Mouse (Mus musculus): ENCODE results near the gene Ier5. TPM values are rescaled to one million over a fixed set of nuclear protein-coding genes. Genes with fewer than 3 reads are reported as not detected.
A peak's percentile ranks its signal among the peaks of the same experiment; 100 is the strongest.

Ier5 gene
- polyA plus RNA-seq, 1 experiment from 2014 or later: 7.1 TPM

GRCm38 (mm10) chr1:155059505-155059904 is 39.9 kb downstream of the Ier5 start:
- H3K27ac ChIP-seq: no peak overlapping the region
- H3K27me3 ChIP-seq: no peaks in the 10 kb centered on the region
- H3K4me1 ChIP-seq: peaks cover 40% of the 10 kb centered on the region
- 20% methylated on average over 14 of the region's 14 CpGs for WGBS
- H3K9ac ChIP-seq: no peak overlapping the region
- no peaks in the 10 kb centered on the region for H3K36me3 ChIP-seq
- H3K4me2 ChIP-seq: peak overlapping the region; percentile 31; the same call in 1 of the 2 replicates
- ATAC-seq (ENCODE audit: insufficient number of reproducible peaks, low FRiP score, low TSS enrichment, low read depth): no peak; the same call in 1 of the 2 replicates
- H3K9me3 ChIP-seq: no peaks in the 10 kb centered on the region
- H3K4me3 ChIP-seq: no peak overlapping the region

GRCm38 (mm10) chr1:155058099-155059012 is 41.1 kb downstream of the Ier5 start:
- Histone ChIP-seq H3K27me3 (no peaks in the 10 kb centered on the region), H3K36me3 (no peaks in the 10 kb centered on the region), H3K4me1 (peaks cover 47% of the 10 kb centered on the region), H3K4me3 (no peak overlapping the region), H3K9me3 (no peaks in the 10 kb centered on the region), H3K27ac (no peak overlapping the region; the same call in 1 of the 2 replicates), H3K4me2 (no peak overlapping the region), H3K9ac (no peak overlapping the region)
- WGBS: 60% methylated on average over 6 of the region's 6 CpGs
- no peak for ATAC-seq (ENCODE audit: insufficient number of reproducible peaks, low FRiP score, low TSS enrichment, low read depth)

GRCm38 (mm10) chr1:155056166-155056565 is 43.3 kb downstream of the Ier5 start:
- Histone ChIP-seq H3K4me3 (no peak overlapping the region), H3K27me3 (no peaks in the 10 kb centered on the region), H3K4me1 (peaks cover 66% of the 10 kb centered on the region), H3K9ac (no peak overlapping the region), H3K36me3 (no peaks in the 10 kb centered on the region), H3K4me2 (no peak overlapping the region), H3K9me3 (no peaks in the 10 kb centered on the region), H3K27ac (no peak overlapping the region)
- ATAC-seq (ENCODE audit: insufficient number of reproducible peaks, low FRiP score, low TSS enrichment, low read depth): no peak
- 86% methylated on average over 1 of the region's 1 CpGs for WGBS

- Histone ChIP-seq H3K4me2 (no peak overlapping the region), H3K9ac (no peak overlapping the region), H3K9me3 (no peaks in the 10 kb centered on the region), H3K4me3 (no peak overlapping the region), H3K27ac (peak overlapping the region; percentile 75), H3K36me3 (no peaks in the 10 kb centered on the region), H3K4me1 (peaks cover 67% of the 10 kb centered on the region), H3K27me3 (no peaks in the 10 kb centered on the region)
- ATAC-seq (ENCODE audit: insufficient number of reproducible peaks, low FRiP score, low TSS enrichment, low read depth): no peak
- 13% methylated on average over 3 of the region's 3 CpGs for WGBS
These were observed 44.4 kb downstream of the Ier5 start for GRCm38 (mm10) chr1:155055041-155055440.

GRCm38 (mm10) chr1:155054366-155054965 is 45.0 kb downstream of the Ier5 start:
- ATAC-seq (ENCODE audit: insufficient number of reproducible peaks, low FRiP score, low TSS enrichment, low read depth): peak; percentile 40; the same call in 1 of the 2 replicates
- 26% methylated on average over 6 of the region's 6 CpGs for WGBS
- H3K9ac ChIP-seq: no peak overlapping the region
- no peaks in the 10 kb centered on the region for H3K27me3 ChIP-seq
- H3K4me2 ChIP-seq: no peak overlapping the region
- H3K27ac ChIP-seq: peak overlapping the region; percentile 50; the same call in 1 of the 2 replicates
- H3K4me1 ChIP-seq: peaks cover 67% of the 10 kb centered on the region
- no peaks in the 10 kb centered on the region for H3K9me3 ChIP-seq
- no peak overlapping the region for H3K4me3 ChIP-seq
- no peaks in the 10 kb centered on the region for H3K36me3 ChIP-seq

- Histone ChIP-seq H3K9ac (no peak overlapping the region), H3K9me3 (no peaks in the 10 kb centered on the region), H3K27me3 (no peaks in the 10 kb centered on the region), H3K36me3 (no peaks in the 10 kb centered on the region), H3K27ac (no peak overlapping the region), H3K4me1 (peaks cover 66% of the 10 kb centered on the region), H3K4me3 (no peak overlapping the region), H3K4me2 (no peak overlapping the region)
- 83% methylated on average over 1 of the region's 1 CpGs for WGBS
- ATAC-seq (ENCODE audit: insufficient number of reproducible peaks, low FRiP score, low TSS enrichment, low read depth): no peak
These were observed 46.1 kb downstream of the Ier5 start for GRCm38 (mm10) chr1:155053296-155053695.

- H3K27ac ChIP-seq: peak overlapping the region; percentile 79; the same call in 1 of the 2 replicates
- ATAC-seq (ENCODE audit: insufficient number of reproducible peaks, low FRiP score, low TSS enrichment, low read depth): no peak
- no peaks in the 10 kb centered on the region for H3K9me3 ChIP-seq
- H3K36me3 ChIP-seq: no peaks in the 10 kb centered on the region
- H3K9ac ChIP-seq: no peak overlapping the region
- H3K4me3 ChIP-seq: no peak overlapping the region
- H3K4me1 ChIP-seq: peaks cover 64% of the 10 kb centered on the region
- H3K27me3 ChIP-seq: no peaks in the 10 kb centered on the region
- WGBS: 27% methylated on average over 9 of the region's 9 CpGs
- no peak overlapping the region for H3K4me2 ChIP-seq
These were observed 46.7 kb downstream of the Ier5 start for GRCm38 (mm10) chr1:155052761-155053166.

GRCm38 (mm10) chr1:155052131-155052760 is 47.2 kb downstream of the Ier5 start:
- H3K4me3 ChIP-seq: no peak overlapping the region
- peak overlapping the region; percentile 79 for H3K27ac ChIP-seq
- no peaks in the 10 kb centered on the region for H3K36me3 ChIP-seq
- WGBS: 28% methylated on average over 4 of the region's 4 CpGs
- H3K9me3 ChIP-seq: no peaks in the 10 kb centered on the region
- peaks cover 64% of the 10 kb centered on the region for H3K4me1 ChIP-seq
- no peak overlapping the region for H3K9ac ChIP-seq
- no peak overlapping the region for H3K4me2 ChIP-seq
- H3K27me3 ChIP-seq: no peaks in the 10 kb centered on the region
- ATAC-seq (ENCODE audit: insufficient number of reproducible peaks, low FRiP score, low TSS enrichment, low read depth): no peak

GRCm38 (mm10) chr1:155051701-155052127 is 47.7 kb downstream of the Ier5 start:
- H3K9ac ChIP-seq: no peak overlapping the region
- H3K4me2 ChIP-seq: no peak overlapping the region
- no peaks in the 10 kb centered on the region for H3K9me3 ChIP-seq
- H3K27ac ChIP-seq: peak overlapping the region; percentile 79
- ATAC-seq (ENCODE audit: insufficient number of reproducible peaks, low FRiP score, low TSS enrichment, low read depth): no peak
- no peak overlapping the region for H3K4me3 ChIP-seq
- H3K36me3 ChIP-seq: no peaks in the 10 kb centered on the region
- no peaks in the 10 kb centered on the region for H3K27me3 ChIP-seq
- H3K4me1 ChIP-seq: peaks cover 64% of the 10 kb centered on the region
- 57% methylated on average over 10 of the region's 10 CpGs for WGBS

- ATAC-seq (ENCODE audit: insufficient number of reproducible peaks, low FRiP score, low TSS enrichment, low read depth): no peak
- Histone ChIP-seq H3K4me3 (no peak overlapping the region), H3K36me3 (no peaks in the 10 kb centered on the region), H3K9me3 (no peaks in the 10 kb centered on the region), H3K27ac (no peak overlapping the region; the same call in 1 of the 2 replicates), H3K4me1 (peaks cover 60% of the 10 kb centered on the region), H3K9ac (no peak overlapping the region), H3K27me3 (no peaks in the 10 kb centered on the region), H3K4me2 (no peak overlapping the region)
- WGBS: 76% methylated on average over 9 of the region's 9 CpGs
These were observed 48.4 kb downstream of the Ier5 start for GRCm38 (mm10) chr1:155050897-155051592.

GRCm38 (mm10) chr1:155050174-155050573 is 49.3 kb downstream of the Ier5 start:
- Histone ChIP-seq H3K4me3 (no peak overlapping the region), H3K27me3 (no peaks in the 10 kb centered on the region), H3K27ac (no peak overlapping the region; the same call in 1 of the 2 replicates), H3K9me3 (no peaks in the 10 kb centered on the region), H3K36me3 (no peaks in the 10 kb centered on the region), H3K4me2 (no peak overlapping the region), H3K4me1 (peaks cover 57% of the 10 kb centered on the region), H3K9ac (no peak overlapping the region)
- ATAC-seq (ENCODE audit: insufficient number of reproducible peaks, low FRiP score, low TSS enrichment, low read depth): no peak
- 37% methylated on average over 5 of the region's 5 CpGs for WGBS

Data from limb, embryonic 15.5 days (tissue).